Mouse (Mus musculus) heart, postnatal 0 days (tissue): Measurements from ENCODE around the gene Msmp. TPM values are rescaled to one million over a fixed set of nuclear protein-coding genes. Genes with fewer than 3 reads are reported as not detected.
"Not testable (repeated sequence)": the region's sequence is repeated elsewhere in the genome, so short reads cannot be mapped to it uniquely, and the experiment has no call there.

Experiments used
- ATAC-seq: fragments of 200-750 bp; cut with Nextera tagmentation; 2 replicates; pipeline ENCODE4 v1.8.0; 2017; ENCODE audit warnings: low read depth, moderate number of reproducible peaks, moderate library complexity; ENCODE audit not compliant: insufficient read depth
- DNase-seq: peaks from one replicate; pipeline ENCODE4 v3.0.0-alpha.2; 2016; ENCODE audit warnings: low spot score
- H3K27ac ChIP-seq: fragments of 300-500 bp; sonication (generic); 2 replicates; pipeline ENCODE4 v1.5.1; 2014; ENCODE audit warnings: low read depth, mild to moderate bottlenecking
- H3K27me3 ChIP-seq: fragments of 300-500 bp; sonication (generic); 2 replicates; pipeline ENCODE4 v1.6.1; 2014; ENCODE audit warnings: low read length, mixed read lengths; ENCODE audit not compliant: control insufficient read depth, insufficient read depth
- H3K36me3 ChIP-seq: fragments of 300-500 bp; sonication (generic); replicated peaks from 2 replicates; pipeline ENCODE4 v1.6.1; 2014; ENCODE audit warnings: low read length, mixed read lengths; ENCODE audit not compliant: control insufficient read depth, insufficient read depth
- H3K4me1 ChIP-seq: fragments of 300-500 bp; sonication (generic); 2 replicates; pipeline ENCODE4 v1.6.1; 2014; ENCODE audit warnings: antibody characterized with exemption; ENCODE audit not compliant: control insufficient read depth, insufficient read depth
- H3K4me2 ChIP-seq: fragments of 300-500 bp; sonication (generic); 2 replicates; pipeline ENCODE4 v1.6.1; 2014; ENCODE audit warnings: low read depth, mild to moderate bottlenecking, low read length, moderate library complexity
- H3K4me3 ChIP-seq: fragments of 300-500 bp; sonication (generic); 2 replicates; pipeline ENCODE4 v1.5.1; 2014; ENCODE audit warnings: low read depth, low read length
- H3K9ac ChIP-seq: fragments of 300-500 bp; sonication (generic); replicated peaks from 2 replicates; pipeline ENCODE4 v1.6.1; 2014; ENCODE audit warnings: low read depth, low read length, mixed read lengths
- H3K9me3 ChIP-seq: fragments of 300-500 bp; sonication (generic); replicated peaks from 2 replicates; pipeline ENCODE4 v1.6.1; 2016; ENCODE audit warnings: low read length; ENCODE audit not compliant: control insufficient read depth
- CTCF ChIP-seq: IDR thresholded peaks from 2 replicates; pipeline ENCODE4 v1.5.1; 2016; ENCODE audit warnings: antibody characterized with exemption, control low read depth, low read depth
- EP300 ChIP-seq: IDR thresholded peaks from 2 replicates; pipeline ENCODE4 v1.6.1; 2016; ENCODE audit warnings: antibody characterized with exemption, low read depth
- WGBS: fragments of 180-500 bp; shearing (Covaris S2); extraction: QIAGEN DNeasy Blood & Tissue Kit; methylation state at CpG from one replicate; pipeline ENCODE4 v1.1.7; 2014; 5-methylcytosine and 5-hydroxymethylcytosine counted together
- polyA plus RNA-seq: library from polyadenylated mRNA; unstranded; fragments of >200 nt; fragmentation: Nextera tagmentation; extraction: Ambion mirVana; gene quantifications from 2 replicates; pipeline ENCODE4 v1.2.1, GENCODE M21; 2015
- total RNA-seq: library from RNA; depleted of rRNA; stranded (reverse); fragments of >200 nt; gene quantifications from 2 replicates; pipeline ENCODE4 v1.2.3, GENCODE M21; 2014; ENCODE audit warnings: low replicate concordance

Msmp gene
- total and polyA plus RNA-seq, 2 experiments from 2014 or later = not detected

DNA sequence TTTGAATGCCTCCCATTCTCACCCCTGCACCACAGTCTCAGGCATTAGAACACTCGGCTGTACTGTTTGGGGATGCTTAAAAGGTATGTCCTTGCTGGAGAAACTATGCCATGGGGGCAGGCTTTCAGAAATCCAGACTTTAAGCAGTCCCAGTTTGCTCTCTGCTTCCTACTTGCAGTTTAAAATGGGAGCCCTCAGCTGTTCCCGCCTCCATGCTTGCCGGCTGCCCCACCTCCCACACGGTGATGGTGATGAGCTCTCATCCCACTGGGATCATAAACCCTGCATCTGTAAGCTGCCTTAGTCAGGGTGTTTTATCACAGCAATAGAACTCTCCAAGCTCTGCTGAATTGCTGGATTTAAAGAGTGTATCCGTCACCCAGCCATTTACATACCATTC is 31.9 kb downstream of the Msmp start:
- Histone ChIP-seq H3K4me1 (peaks cover 8% of the 10 kb centered on the region), H3K27me3 (no peaks in the 10 kb centered on the region), H3K27ac (no peak overlapping the region), H3K36me3 (peaks cover 98% of the 10 kb centered on the region), H3K4me3 (no peak overlapping the region), H3K4me2 (no peak overlapping the region), H3K9me3 (no peaks in the 10 kb centered on the region), H3K9ac (no peak overlapping the region)
- WGBS = 96% methylated on average over 5 of the region's 5 CpGs
- ATAC-seq (no peak), DNase-seq (no peak)
- TF ChIP-seq EP300 (no peak), CTCF (no peak)

DNA sequence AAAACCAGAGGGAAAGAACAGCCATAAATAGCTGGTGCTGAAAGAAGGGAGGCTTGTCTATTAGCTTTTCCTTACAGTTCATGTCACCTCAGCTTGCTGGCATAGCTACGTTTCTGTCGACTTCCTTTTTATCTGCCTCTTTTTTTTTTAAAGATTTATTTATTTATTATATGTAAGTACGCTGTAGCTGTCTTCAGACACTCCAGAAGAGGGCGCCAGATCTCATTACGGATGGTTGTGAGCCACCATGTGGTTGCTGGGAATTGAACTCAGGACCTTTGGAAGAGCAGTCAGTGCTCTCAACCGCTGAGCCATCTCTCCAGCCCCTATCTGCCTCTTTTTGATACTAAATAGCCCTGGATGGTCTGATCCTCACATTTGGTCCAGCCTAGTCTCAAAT is 32.4 kb downstream of the Msmp start:
- H3K27me3 ChIP-seq, H3K4me2 ChIP-seq, H3K4me3 ChIP-seq, H3K9ac ChIP-seq, H3K27ac ChIP-seq, H3K9me3 ChIP-seq, DNase-seq, ATAC-seq, H3K4me1 ChIP-seq: not testable (repeated sequence)
- 75% methylated on average over 6 of the region's 6 CpGs for WGBS
- H3K36me3 ChIP-seq = peaks cover 100% of the 10 kb centered on the region

DNA sequence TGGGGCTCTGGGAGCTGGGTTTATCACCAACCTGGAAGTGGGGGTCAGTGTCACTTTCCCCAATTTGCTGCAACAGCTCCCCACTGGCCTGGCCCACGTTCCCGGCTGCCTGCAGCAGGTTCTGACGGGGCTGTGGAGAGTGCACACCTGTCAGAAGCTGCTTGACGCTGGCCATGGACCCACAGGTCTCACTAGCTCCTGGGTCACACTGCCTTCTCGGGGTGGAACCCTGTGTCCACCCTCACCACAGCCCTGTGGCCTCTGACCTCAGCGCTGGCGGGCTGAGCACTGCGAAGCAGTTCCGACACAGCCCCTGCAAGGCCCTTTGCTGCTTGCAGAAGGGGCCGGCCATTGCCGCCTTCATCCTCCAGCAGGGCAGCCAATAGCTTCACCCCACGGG is 35.2 kb downstream of the Msmp start:
- ATAC-seq = no peak
- peaks cover 100% of the 10 kb centered on the region for H3K36me3 ChIP-seq
- 86% methylated on average over 12 of the region's 12 CpGs for WGBS

DNA sequence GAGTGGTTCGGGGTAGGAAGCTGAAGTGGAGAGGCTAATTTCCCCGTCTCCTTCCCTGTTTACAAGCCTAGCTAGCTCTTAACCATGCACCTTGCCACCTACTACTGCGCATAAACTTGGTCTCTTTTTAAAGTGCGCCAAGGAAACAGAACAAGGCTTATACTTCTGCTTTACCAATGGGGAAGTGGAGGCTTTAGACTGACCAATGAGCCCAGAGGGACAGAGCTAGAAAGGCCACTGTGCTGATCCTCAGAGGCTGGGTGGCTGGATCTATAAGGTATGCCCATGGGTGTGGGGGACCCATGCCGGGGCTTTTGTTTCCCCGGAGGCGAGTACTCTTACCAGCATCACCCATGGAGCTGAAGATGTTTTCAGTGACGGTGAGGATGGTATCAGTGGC is 37.1 kb downstream of the Msmp start:
- ATAC-seq (no peak), DNase-seq (no peak)
- Histone ChIP-seq H3K4me2 (no peak overlapping the region), H3K4me3 (no peak overlapping the region), H3K36me3 (peaks cover 100% of the 10 kb centered on the region), H3K9me3 (no peaks in the 10 kb centered on the region), H3K4me1 (no peaks in the 10 kb centered on the region), H3K27ac (no peak overlapping the region), H3K27me3 (no peaks in the 10 kb centered on the region), H3K9ac (no peak overlapping the region)
- TF ChIP-seq CTCF (no peak), EP300 (no peak)
- 86% methylated on average over 8 of the region's 8 CpGs for WGBS

More for the DNA sequence above, 35.2 kb downstream of the Msmp start:
- no peak for TF ChIP-seq CTCF
- no peak for TF ChIP-seq EP300
- H3K4me2 ChIP-seq = no peak overlapping the region
- no peak for DNase-seq
- no peaks in the 10 kb centered on the region for H3K9me3 ChIP-seq
- H3K4me1 ChIP-seq = no peaks in the 10 kb centered on the region
- no peak overlapping the region for H3K27ac ChIP-seq
- H3K4me3 ChIP-seq = no peak overlapping the region
- no peak overlapping the region for H3K9ac ChIP-seq
- no peaks in the 10 kb centered on the region for H3K27me3 ChIP-seq

DNA sequence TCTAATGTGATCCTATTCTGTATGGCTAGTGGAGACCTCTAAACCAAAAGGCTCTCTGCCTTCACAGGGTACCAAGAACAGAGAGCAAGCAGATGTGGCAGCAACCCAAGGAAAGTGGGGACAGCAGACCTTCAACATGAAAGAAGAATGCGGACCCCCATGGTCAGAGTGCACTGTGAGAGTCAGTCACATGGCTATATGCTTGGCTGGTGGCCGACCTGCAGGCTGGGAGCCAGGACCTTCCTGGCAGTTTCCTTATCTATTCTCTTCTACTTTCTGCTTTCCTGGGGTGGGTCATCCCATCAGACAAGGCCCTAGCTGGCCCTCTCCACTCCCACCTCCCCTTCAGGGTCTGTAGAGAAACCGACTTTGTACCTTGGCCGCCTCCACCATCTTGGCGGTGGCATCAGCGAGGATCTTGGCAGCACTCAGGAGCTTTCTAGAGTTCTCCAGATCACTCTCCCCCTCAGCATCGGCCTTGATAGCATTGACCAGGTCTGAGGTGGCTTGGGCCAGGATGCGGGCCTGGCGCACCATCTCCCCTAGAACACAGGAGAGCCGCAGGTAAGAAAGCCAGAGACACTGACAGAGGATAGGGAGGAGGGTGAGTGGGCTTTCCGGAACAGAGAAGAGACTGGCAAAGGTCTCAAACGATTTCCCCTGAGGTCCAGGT is 37.8 kb downstream of the Msmp start:
- H3K9ac ChIP-seq = no peak overlapping the region
- ATAC-seq (no peak; the same call in 1 of the 2 replicates), DNase-seq (no peak)
- H3K9me3 ChIP-seq = no peaks in the 10 kb centered on the region
- H3K27ac ChIP-seq = no peak overlapping the region
- no peak overlapping the region for H3K4me2 ChIP-seq
- 81% methylated on average over 12 of the region's 12 CpGs for WGBS
- TF ChIP-seq CTCF = no peak
- TF ChIP-seq EP300 = no peak
- H3K4me1 ChIP-seq = no peaks in the 10 kb centered on the region
- no peak overlapping the region for H3K4me3 ChIP-seq
- H3K27me3 ChIP-seq = no peaks in the 10 kb centered on the region
- peaks cover 100% of the 10 kb centered on the region for H3K36me3 ChIP-seq

DNA sequence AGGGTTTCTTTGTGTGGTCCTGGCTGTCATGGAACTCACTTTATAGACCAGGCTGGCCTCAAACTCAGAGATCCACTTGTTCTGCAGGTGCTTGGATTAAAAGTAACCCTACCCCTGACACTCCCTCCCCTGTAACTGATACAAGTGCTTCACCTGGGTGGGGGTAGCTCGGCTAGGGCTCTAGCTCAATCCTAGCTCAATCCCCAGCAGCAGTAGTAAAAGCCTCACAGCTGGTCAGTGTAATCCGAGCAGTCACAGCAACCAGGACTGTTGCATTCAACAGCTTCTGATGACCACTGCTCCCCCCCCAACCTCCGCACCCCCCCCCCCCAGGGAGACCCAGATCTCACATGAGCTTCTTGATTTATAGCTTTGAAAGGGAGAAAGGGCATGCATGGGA is 42.2 kb downstream of the Msmp start:
- Histone ChIP-seq H3K4me1 (no peaks in the 10 kb centered on the region), H3K9me3 (no peaks in the 10 kb centered on the region), H3K27ac (no peak overlapping the region), H3K4me3 (no peak overlapping the region), H3K27me3 (no peaks in the 10 kb centered on the region), H3K36me3 (peaks cover 100% of the 10 kb centered on the region), H3K4me2 (no peak overlapping the region), H3K9ac (no peak overlapping the region)
- 80% methylated on average over 3 of the region's 3 CpGs for WGBS
- no peak for DNase-seq
- no peak for TF ChIP-seq CTCF
- no peak for TF ChIP-seq EP300
- ATAC-seq = no peak
